9 mouse cellular contexts compared by ENCODE assay signal in the genomic region with DNA sequence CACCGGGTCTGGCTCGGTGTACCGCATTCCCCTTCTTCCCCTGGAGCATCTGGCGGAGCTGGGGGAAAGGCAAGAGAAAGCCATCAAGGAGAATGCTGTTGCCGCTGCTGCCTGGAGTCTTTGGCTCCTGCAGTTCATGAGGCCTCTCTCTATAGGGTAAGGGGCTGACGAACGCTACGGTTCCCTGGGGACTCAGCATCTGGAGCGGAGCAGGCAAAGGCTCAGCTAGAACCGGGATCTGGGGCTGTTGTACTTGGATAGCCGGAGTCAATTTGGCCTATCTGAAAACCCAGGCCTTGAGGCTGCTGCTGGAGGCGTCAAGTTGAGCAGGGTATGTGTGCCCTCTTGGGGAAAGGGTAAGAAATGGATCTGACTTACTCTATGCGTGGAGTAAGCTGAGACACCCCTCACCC. TPM values are rescaled to one million over a fixed set of nuclear protein-coding genes. Genes with fewer than 3 reads are reported as not detected.
DNase-seq lines count a peak whose midpoint lies in the region; ATAC-seq and TF ChIP-seq lines count a peak whose summit lies in the region.
"Had no signal": no experiment of that assay in that cellular context is flagged by ENCODE, and none has a peak within 500 bp of the region (broad histone marks: within the 10 kb centered on the region; RNA-seq: fewer than 3 reads in every experiment).

No protein-coding gene starts in this region.

- H3K9me3 ChIP-seq in embryonic facial prominence, embryonic 12.5 days, result no peaks in the 10 kb centered on the region
- no peaks in the 10 kb centered on the region for H3K9me3 ChIP-seq in limb, embryonic 10.5 days (replicated peaks)

- H3K27me3 ChIP-seq in embryonic facial prominence, embryonic 12.5 days, result peaks cover 48% of the 10 kb centered on the region
- peaks cover 89% of the 10 kb centered on the region for H3K27me3 ChIP-seq in limb, embryonic 10.5 days (ENCODE audit: low read depth, poor library complexity, severe bottlenecking)

- 0 out of 2 replicates have a peak, but pooled peaks have one; percentile 1 for ATAC-seq in embryonic facial prominence, embryonic 12.5 days (ENCODE audit: insufficient number of reproducible peaks, insufficient read depth, low FRiP score, low TSS enrichment)

- peak overlapping the region; percentile 46 for H3K9ac ChIP-seq in embryonic facial prominence, embryonic 12.5 days

- H3K36me3 ChIP-seq in embryonic facial prominence, embryonic 12.5 days, result no peaks in the 10 kb centered on the region
- H3K36me3 ChIP-seq in limb, embryonic 10.5 days, result no peaks in the 10 kb centered on the region

- H3K4me2 ChIP-seq in embryonic facial prominence, embryonic 12.5 days (replicated peaks), result peak overlapping the region; percentile 85

- under 1% methylated on average over 12 of the region's 13 CpGs for WGBS in embryonic facial prominence, embryonic 12.5 days
- WGBS in limb, embryonic 10.5 days, result 1% methylated on average over 13 of the region's 13 CpGs

- peak; percentile 30 for TF ChIP-seq CTCF in layer of hippocampus, adult 2 months (conservative IDR thresholded peaks at IDR 0.05)

- no peak overlapping the region for H3K27ac ChIP-seq in layer of hippocampus, adult 2 months
- peak overlapping the region; percentile 66 for H3K27ac ChIP-seq in embryonic facial prominence, embryonic 12.5 days
- H3K27ac ChIP-seq in limb, embryonic 10.5 days, result peak overlapping the region; percentile 86

- no peak for DNase-seq in layer of hippocampus, adult 2 months (ENCODE audit: low spot score in 2 of 2)
- no peak for DNase-seq in layer of hippocampus, postnatal 36 days
- DNase-seq in limb, embryonic 10.5 days (ENCODE audit: low spot score), result no peak
- DNase-seq in retina, embryonic 14.5 days (ENCODE audit: low spot score), result peak; percentile 43
- DNase-seq in yolk sac, embryonic 10.5 days (ENCODE audit: low spot score), result no peak
- DNase-seq in right cerebral cortex, postnatal 14 days, result no peak
- no peak for DNase-seq in gastrocnemius, adult 18-20 months (ENCODE audit: low spot score)

- peaks cover 26% of the 10 kb centered on the region for H3K4me1 ChIP-seq in embryonic facial prominence, embryonic 12.5 days
- peaks cover 66% of the 10 kb centered on the region for H3K4me1 ChIP-seq in limb, embryonic 10.5 days

- no peak overlapping the region for H3K4me3 ChIP-seq in layer of hippocampus, adult 2 months
- peak overlapping the region; percentile 37 for H3K4me3 ChIP-seq in embryonic facial prominence, embryonic 12.5 days
- peak overlapping the region; percentile 58 for H3K4me3 ChIP-seq in limb, embryonic 10.5 days

RNA-seq across cellular contexts. Expression of gene 4930412O13Rik, which starts 0.6 kb away (rescaled TPM):
- not detected for total RNA-seq in layer of hippocampus, adult 2 months (2021)
- total RNA-seq in layer of hippocampus, postnatal 36 days (2021), result not detected
- 1.8 and 1.9 TPM in 2 replicates for polyA plus RNA-seq in embryonic facial prominence, embryonic 12.5 days (2016; fragmentation: Nextera tagmentation; extraction: Ambion mirVana)
- 0.46 and 0.55 TPM in 2 replicates for polyA plus RNA-seq in limb, embryonic 10.5 days (2016; fragmentation: Nextera tagmentation; extraction: Ambion mirVana)
- total RNA-seq in gastrocnemius, adult 18-20 months (2021), result not detected
- total RNA-seq: gastrocnemius, adult 8-10 months had no signal

RNA-seq across cellular contexts. Expression of gene 9230102O04Rik, which starts 7.7 kb away (rescaled TPM):
- total RNA-seq in layer of hippocampus, adult 2 months (2021), result not detected
- total RNA-seq in layer of hippocampus, postnatal 36 days (2021), result not detected
- polyA plus RNA-seq in embryonic facial prominence, embryonic 12.5 days (2016; fragmentation: Nextera tagmentation; extraction: Ambion mirVana), result 0.41 and 1.0 TPM in 2 replicates
- 0.39 TPM in 1 of 2 replicates, not detected in the other for polyA plus RNA-seq in limb, embryonic 10.5 days (2016; fragmentation: Nextera tagmentation; extraction: Ambion mirVana)
- not detected for total RNA-seq in gastrocnemius, adult 18-20 months (2021)
- total RNA-seq: gastrocnemius, adult 8-10 months had no signal

RNA-seq across cellular contexts. Expression of gene Gata3, which starts 8.2 kb away (rescaled TPM):
- not detected for total RNA-seq in layer of hippocampus, adult 2 months (2021)
- under 1 TPM in 1 of 2 experiments, not detected in 1; 0.15 TPM for total RNA-seq in layer of hippocampus, postnatal 36 days (2021)
- 22.6 and 23.6 TPM in 2 replicates for polyA plus RNA-seq in embryonic facial prominence, embryonic 12.5 days (2016; fragmentation: Nextera tagmentation; extraction: Ambion mirVana)
- 6.3 and 6.5 TPM in 2 replicates for polyA plus RNA-seq in limb, embryonic 10.5 days (2016; fragmentation: Nextera tagmentation; extraction: Ambion mirVana)
- under 1 TPM; 0.18 to 0.43 TPM for total RNA-seq in gastrocnemius, adult 18-20 months (2021)
